Mouse (Mus musculus) MN1 (cell line): ENCODE measurements around the gene Mrpl42.
A peak's percentile ranks its signal among the peaks of the same experiment; 100 is the strongest.
"Not testable (repeated sequence)": the region's sequence is repeated elsewhere in the genome, so short reads cannot be mapped to it uniquely, and the experiment has no call there.

Source experiments
- DNase-seq: peaks from one replicate; pipeline ENCODE4 v3.0.0-alpha.2; 2016; ENCODE audit warnings: low spot score

Gene Mrpl42

GRCm38 (mm10) chr10:95501463-95502081 is at the start of gene Mrpl42:
Gene Mrpl42 (minus strand): TSS chr10:95501940.
- peak; percentile 90 for DNase-seq

GRCm38 (mm10) chr10:95550506-95550905 is 48.8 kb upstream of the Mrpl42 start:
- peak; percentile 49 for DNase-seq

- DNase-seq = not testable (repeated sequence)
Measured at GRCm38 (mm10) chr10:95549080-95549479, 47.3 kb upstream of the Mrpl42 start.

GRCm38 (mm10) chr10:95548154-95548826 is 46.5 kb upstream of the Mrpl42 start:
- DNase-seq = no peak

DNA sequence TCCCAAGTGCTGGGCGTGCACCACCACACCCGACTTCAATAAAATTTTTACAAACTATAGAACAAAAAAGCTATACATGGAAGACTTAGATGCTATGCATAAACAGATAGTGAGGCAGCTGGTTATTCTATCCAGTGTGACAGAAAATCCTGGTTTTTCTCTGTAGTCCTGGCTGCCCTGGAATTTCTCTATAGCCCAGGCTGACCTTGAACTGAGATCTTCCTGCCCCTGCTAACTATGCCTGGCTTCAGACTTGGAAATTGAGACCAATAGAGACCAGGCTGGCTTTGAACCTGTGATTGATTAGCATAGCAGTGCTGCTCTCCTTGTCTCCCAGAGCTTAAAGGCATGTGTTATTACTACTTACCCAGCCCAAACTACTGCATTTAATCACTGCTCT is 44.4 kb upstream of the Mrpl42 start:
- DNase-seq = no peak

DNA sequence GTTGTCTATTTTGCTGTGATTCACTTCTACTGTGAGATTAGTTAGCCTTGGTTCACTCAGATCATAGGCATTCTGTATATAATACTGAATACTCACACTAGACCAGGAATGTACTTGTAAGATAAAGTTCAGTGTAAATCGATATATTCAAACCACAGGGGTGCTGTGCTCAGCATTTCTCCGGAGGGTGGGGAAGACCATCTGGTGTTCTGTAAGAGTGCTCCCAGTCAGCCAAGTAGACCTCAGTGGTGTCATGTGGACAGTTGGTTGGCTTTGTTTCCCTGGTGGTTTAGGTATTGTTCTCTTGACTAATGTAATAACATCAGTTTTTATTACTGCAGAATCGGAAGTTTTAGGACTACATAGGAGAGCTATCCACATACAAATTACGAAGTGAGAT is 43.3 kb upstream of the Mrpl42 start:
- DNase-seq = no peak

DNA sequence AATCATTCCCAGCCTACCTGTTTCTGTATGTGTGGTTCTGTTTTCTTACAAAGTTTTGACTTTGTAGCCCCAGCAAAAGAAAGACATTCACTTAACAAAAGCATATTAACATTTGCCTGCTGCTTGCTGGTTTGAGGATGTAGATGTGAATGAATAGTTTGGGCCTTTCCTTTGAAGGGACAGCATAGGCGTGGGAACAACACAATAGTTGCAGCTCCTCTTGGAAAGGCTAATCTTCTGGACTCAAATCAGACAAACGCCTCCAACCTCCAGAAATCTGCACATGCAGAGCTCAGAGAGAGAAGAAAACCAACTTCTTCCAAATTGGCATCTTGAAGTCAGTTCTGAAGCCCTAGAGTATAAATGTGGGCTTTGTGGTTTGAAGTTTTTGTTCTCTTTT is 42.9 kb upstream of the Mrpl42 start:
- no peak for DNase-seq

- DNase-seq = no peak
Measured at GRCm38 (mm10) chr10:95544004-95544403, 42.3 kb upstream of the Mrpl42 start.

DNA sequence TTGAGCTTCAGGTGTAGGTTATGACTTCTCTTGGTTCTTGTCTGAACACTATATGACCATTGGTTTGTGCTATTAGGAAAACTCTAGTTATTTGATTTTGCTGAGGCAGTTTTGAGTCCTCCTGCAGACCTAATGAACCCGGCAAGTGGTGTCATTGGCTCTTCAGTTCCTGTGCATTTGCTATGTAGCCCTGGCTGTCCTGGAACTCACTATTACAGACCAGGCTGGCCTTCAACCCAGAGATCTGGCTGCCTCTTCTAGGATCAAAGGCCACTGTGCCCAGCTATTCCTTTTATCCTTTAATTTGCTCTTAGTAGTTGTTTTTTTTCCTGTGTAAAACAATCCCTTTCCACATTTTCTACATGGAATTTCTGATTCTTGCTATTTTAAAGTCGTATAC is 41.6 kb upstream of the Mrpl42 start:
- DNase-seq = no peak

DNA sequence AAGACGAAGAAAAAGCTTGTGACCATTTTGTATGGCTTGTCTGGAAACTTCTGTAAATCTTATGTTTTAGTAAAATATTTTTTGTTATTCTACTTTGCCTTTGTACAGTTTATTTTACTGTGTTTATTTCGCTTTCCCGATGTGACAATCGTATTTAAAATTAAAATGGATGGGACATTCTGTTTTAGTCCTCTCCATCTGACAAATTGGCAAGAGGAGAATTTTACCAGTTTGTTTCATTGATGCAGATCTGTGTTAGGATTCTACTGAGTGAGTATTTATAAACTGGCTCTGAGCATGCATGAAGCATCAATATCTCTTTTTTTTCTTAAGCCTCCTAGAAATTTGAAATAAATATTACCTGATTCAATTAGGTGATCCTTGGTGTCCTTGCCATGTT is 41.2 kb upstream of the Mrpl42 start:
- DNase-seq = no peak

GRCm38 (mm10) chr10:95539841-95540240 is 38.1 kb upstream of the Mrpl42 start:
- no peak for DNase-seq

DNA sequence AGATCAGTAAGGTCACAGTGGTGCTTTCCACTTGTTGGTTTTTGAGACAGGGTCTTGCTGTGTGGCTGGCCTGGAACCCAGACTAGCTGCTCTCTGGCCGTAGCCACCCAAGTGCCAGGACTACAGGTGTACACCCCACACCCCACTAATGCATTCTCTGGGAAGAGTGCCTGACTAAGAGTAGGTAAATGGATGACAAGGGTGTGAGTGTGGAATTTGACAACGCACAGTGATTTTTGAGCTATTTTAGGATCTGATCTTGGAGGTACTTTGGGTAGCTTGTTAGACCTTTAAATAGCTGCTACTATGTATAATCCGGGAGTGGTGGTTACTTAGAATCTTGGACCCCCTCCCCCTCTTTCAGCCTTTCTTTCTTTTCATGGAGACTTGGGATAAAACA is 37.5 kb upstream of the Mrpl42 start:
- DNase-seq = no peak

- no peak for DNase-seq
Measured at GRCm38 (mm10) chr10:95536222-95536541, 34.4 kb upstream of the Mrpl42 start.

- no peak for DNase-seq
Measured at GRCm38 (mm10) chr10:95535399-95536221, 33.9 kb upstream of the Mrpl42 start.

DNA sequence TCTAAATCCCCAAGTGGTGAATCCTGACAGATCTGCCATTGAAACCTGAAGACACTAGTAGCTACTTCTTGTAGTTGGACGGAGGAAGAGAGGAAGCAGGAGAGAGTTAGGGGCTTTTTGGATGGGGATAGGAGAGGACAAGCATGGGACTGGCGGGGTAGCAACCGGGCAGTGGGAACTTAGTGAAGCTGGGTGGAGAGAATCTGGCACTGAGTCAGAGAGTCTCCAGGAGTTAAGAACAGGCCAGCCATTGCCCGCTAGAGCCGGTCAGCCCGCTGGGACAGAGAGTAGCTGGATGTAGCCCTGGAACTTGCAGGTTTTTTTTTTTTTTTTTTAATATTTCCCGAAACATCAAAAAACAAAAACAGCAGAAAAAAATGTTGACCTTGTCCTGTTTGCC is 31.6 kb upstream of the Mrpl42 start:
- no peak for DNase-seq

GRCm38 (mm10) chr10:95532916-95533315 is 31.2 kb upstream of the Mrpl42 start:
- DNase-seq = no peak

- no peak for DNase-seq
Measured at GRCm38 (mm10) chr10:95530551-95531121, 28.9 kb upstream of the Mrpl42 start.

GRCm38 (mm10) chr10:95526495-95527122 is 24.9 kb upstream of the Mrpl42 start:
- DNase-seq = no peak

DNA sequence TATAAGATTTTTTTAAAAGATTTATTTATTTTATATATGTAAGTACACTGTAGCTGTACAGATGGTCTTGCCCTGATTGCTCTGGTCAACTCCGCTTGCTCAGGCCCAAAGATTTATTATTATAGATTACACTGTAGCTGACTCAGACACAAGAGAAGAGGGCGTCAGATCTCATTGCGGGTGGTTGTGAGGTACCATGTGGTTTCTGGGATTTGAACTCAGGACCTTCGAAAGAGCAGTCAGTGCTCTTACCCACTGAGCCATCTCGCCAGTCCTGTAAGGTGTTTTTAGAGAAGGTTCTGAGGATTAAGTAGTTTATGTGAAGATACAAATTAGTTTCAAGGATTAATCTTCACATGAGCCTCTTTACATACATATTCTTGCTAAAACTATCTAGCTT is 24.1 kb upstream of the Mrpl42 start:
- no peak for DNase-seq

- DNase-seq = no peak
Measured at GRCm38 (mm10) chr10:95525037-95525675, 23.4 kb upstream of the Mrpl42 start.

DNA sequence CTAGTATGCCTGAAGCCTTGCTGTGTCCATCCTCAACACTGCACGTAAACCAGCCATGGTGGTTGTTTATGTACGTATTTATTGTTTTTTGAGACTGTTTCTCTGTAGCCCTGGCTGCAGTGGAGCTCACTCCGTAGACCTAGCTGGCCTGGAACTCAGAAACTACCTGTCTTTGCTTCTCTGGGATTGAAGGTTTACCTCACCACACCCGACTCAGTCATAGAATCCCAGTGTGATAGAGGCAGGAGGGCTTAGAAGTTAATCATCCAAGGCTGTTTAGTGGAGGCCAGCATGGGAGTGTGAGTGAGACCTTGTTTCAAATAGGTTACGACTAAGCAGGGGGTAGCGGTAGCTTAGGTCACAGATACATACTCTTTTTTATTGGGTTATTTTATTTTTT is 15.9 kb upstream of the Mrpl42 start:
- no peak for DNase-seq
